Mouse (Mus musculus) heart, adult 11 months (tissue): ENCODE results near the gene Pisd.
"Not testable (repeated sequence)": the region's sequence is repeated elsewhere in the genome, so short reads cannot be mapped to it uniquely, and the experiment has no call there.

Experiments used
- DNase-seq: peaks from one replicate; pipeline ENCODE4 v3.0.0; 2022

Gene Pisd

DNA sequence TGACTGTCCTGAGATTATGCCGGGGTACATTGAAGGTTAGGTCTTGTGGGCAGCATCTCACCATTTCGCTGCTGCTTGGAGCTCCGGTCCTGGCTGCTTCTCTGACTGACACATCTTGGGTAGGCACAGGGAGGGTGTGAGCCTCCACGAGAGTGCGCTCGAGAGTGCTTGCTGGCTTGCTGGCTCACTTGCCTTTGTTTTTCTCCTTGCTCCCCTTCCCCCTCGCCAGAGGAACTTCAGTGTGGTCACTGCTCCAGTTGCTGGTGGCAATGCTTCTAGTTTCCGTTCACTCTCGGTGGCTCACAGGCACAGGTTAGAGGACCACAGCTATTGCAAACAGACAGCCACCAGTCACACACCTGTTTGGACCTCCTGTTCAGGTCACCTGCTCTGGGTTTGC lies 43.3 kb downstream of the Pisd start:
- DNase-seq = peak; percentile 91

DNA sequence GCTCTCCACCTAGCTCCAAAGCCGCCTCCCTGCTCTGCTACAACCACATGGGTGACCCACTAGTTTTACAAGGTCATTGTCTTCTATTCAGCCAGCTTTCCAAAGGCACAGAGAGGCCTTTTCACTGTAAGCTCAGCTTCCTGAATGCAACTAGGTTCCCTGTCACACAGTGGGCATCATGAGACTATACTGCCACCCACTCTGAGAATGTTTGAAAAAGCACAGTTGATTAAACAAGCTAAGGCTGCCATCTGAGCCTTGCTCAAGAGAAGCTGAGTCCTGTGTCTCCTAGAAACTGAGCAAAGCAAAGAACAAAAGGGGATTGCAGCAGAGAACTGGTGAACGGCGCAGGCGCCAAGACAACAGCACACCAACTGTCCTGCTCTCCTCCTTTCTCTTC lies 44.1 kb downstream of the Pisd start:
- not testable (repeated sequence) for DNase-seq

DNA sequence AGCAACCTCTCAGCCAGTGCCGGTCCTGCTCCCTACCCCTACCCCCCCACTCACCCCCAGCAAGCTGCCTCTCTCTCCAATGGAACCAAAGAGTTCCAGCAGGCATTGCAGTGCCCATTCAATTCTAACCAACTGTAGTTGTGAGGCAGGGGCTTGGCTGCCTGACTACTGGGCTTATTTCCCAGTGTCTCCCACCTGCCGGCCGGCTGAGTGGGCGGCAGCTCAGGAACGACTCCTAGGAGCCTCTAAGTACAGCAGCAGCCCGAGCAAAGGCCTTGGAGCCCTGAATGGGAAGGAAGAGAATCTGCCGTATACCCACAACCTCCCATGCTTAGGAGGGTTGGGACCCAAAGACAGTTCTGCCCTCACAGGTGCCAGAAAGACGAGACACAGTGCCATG lies 44.6 kb downstream of the Pisd start:
- not testable (repeated sequence) for DNase-seq

DNA sequence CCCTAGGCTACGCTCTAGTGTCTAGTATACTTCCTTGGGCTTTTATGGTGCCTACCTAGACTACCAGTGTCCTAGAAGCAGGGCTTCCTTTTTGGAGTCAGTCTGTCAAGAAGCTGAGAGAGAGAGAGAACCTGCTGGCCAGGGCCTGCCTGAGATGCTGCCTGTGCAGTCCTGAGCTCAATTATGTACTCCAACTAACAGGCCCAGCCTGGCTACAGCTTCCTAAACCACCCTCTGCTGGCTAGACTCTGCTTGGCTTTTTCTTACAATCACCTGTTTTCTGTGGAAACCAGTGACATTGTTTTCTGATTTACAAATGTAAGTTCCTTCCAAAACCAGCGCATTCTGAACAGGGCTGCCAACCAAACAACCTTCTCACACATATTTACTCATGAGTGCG lies 45.3 kb downstream of the Pisd start:
- no peak for DNase-seq

DNA sequence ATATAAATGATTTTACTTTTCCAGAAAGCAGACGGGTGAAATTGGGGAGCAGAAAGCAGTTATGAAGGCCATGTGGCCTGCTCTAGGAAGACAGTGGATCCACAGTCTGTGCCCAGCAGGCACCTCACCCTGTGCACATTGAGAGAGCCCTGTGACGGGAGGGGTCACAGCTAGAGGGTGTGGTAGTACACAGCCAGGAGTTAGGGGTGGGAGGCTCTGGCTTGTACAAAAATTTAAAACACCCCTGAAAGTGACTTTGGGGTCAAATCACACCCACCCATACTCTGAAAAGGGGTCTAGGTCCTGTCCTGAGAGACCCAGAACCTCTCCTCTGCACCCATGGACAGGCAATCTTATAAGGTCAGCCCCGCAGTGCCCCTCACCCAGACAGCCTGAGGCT lies 48.7 kb downstream of the Pisd start:
- DNase-seq = not testable (repeated sequence)

DNA sequence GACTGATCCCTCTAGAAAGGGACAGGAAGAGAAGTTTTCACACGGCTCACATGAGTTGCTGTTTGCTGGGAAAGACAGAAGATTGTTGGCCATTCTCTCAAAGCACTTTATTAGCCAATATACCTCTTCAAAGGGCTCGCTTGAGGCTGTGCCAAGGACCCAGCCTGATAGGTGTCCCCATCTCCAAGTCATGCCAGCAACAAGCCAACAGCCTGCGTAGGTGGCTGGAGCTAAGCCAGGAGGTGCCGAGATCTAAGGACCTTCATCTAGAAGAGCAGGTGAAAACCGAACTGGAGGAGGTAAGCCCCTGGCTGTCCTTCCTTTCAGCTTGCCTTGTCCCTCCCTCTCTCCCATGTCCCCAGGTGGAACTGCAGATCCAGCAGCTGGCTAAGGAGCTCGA lies 49.7 kb downstream of the Pisd start:
- no peak for DNase-seq

DNA sequence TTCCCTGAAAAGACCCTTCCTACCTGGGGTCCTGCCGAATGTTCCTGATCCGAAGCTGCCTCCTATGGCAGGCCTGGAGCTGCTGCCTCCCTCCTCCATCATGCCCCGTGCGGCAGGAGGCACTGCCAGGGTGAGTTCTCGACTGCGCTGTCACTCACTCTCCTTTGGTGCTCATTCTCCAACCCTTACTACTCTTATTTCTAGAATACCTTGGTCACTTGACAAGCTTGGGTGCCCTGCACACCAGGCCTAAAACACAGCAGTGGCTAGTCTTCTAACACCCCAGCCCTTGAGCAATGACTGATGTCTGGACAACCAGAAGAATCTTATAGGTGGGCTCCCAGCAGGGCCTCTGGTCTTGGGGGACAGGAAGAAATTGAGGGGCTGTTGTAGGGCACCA lies 51.6 kb downstream of the Pisd start:
- DNase-seq = not testable (repeated sequence)

DNA sequence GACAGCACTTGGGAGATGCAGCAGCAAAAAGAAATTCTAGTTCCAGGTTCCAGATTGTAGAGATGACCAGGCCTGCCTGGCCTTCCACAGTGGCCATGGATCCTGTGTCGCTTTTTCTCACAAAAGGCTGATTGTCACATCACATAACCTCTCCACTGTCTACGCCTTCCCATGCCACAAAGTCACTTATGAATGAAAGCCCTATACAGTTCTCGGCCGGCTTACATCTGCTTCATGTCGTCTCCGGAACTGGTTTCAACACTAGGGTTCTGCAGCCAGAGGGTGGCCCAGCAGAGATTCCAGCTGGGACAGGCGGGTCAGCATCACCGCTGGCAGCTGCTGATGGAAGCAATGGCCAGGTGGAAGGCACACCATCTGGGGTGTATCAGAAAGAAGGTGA lies 56.6 kb downstream of the Pisd start:
- peak; percentile 83 for DNase-seq

DNA sequence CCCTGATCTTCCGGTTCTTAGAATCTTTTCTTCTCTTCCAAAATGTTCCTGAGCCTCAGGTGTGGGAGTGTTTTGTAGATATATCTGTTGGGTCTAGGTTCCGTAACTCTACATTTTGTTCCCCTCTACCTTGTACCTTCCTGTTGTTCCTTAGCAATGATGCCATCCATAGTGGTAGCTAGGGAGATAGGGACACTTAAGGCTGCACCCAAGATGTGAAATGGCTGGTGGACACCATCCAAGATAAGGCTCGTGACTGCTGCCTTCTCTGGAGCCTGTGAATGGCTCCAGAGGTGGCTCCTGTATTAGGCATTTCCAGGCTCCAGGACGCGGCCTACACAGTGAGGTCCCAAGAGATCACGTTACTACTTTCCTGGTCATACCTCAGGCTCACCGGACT lies 57.1 kb downstream of the Pisd start:
- peak; percentile 55 for DNase-seq

DNA sequence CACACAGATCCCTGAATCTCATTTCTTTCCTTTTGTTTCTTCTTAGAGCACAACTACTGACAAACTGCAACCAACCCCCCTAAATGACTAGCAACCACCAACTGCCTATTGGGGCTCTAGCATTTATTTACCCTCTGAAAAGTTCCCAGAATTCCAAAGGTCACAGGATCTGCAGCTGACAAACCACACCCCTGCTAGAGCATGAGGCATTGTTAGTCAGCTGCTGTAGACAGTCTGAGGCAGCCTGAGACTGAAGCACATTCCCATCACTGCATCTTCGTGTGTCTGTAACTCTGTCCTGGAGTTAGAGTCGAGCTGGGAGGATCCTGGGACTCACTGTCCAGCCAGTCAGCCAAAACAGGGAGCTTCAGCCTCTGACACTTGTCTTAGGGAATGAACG lies 60.0 kb downstream of the Pisd start:
- peak; percentile 52 for DNase-seq

DNA sequence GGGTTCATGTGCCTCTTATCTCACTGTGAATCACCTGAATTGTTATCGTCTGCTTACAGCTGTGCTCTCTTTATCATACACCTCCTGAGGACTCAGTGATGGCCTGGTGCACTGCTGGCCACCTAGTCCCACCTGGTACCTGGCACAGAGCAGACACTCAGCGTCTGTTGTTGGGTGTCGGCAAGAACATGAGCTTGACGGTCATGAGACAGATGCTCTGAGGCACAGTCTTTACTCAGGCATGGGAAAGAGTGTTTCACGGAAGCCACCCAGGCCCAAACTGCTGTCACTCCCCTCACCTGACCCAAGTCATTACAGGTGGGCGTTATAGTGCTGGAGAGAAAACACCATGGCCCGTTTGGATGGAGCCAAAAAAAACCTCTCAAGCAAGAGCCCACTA lies 61.5 kb downstream of the Pisd start:
- no peak for DNase-seq

DNA sequence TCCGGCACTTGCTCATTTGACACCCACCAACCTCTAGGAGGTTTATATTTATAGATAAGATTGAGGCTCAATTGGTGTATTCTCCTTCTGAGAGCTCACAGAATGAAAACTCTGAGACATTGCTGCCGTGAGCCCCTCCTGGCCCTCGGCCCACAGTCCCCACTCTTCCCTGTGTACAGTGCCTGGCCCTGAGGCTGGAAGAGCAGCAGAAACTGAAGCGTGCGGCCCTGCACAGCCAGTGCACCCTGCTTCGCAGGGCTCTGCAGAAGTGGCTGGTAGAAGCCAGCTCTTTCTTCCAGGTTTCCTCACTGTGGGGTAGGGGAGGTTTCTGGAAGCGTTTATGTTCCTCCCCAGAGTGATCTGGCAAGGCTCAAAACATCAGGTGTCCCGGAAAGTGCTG lies 62.7 kb downstream of the Pisd start:
- peak; percentile 85 for DNase-seq

DNA sequence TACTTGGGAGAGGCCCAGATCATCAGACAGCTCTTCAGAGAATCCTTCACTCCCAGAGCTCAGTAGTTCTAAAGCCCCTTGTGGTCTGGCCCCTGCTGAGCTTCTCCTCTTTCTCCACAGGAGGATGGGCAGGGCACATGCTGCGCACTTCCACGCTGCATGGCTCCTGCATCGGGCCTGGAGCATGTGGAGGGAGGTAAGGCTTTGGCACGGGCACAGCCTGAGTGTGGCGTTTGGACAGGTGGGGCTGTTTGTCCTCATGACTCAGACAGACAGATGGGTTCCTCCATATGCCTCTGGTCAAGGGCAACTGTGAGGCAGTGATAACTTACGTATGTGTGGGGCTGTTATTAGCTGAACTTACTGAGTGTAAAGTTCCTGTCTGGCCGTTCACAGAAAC lies 63.2 kb downstream of the Pisd start:
- DNase-seq = no peak

DNA sequence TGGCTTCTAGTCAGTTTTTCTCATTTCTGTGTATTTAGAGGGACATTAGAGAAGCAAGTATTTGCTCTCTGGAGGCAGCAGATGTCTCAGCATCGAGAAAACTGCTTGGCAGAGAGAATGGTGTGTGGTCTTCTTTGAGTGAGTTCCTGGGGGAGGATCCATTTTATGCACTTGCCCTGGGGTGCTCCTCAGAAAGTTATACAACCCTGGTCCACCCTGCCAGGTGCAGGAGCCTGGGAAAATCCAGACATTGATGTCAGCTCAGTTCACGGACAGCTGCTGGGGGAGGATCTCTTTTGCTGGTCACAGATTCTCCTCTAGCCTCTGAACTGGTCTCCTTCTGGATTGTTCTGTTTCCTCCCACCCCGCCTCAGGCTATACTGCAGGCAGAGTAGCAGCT lies 64.1 kb downstream of the Pisd start:
- DNase-seq = no peak

DNA sequence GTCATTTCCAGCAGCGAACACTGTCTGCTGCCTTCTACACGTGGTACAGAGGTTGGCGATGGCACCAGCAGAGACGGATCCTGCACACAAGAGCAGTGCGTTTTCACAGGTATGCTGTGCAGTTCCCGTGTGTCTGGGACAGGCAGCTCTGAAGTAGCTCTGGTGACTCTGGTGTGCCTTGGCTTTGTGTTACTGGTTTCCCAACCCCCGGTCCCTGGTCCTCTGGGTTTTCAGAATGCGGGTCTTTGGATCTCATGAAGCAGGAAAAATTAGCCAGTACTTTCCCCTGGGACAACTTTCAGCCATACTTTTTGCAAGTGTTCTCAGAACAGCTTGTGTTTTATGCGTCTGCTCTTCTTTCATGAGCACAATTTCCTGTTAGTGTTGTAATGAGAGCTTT lies 65.0 kb downstream of the Pisd start:
- peak; percentile 75 for DNase-seq

DNA sequence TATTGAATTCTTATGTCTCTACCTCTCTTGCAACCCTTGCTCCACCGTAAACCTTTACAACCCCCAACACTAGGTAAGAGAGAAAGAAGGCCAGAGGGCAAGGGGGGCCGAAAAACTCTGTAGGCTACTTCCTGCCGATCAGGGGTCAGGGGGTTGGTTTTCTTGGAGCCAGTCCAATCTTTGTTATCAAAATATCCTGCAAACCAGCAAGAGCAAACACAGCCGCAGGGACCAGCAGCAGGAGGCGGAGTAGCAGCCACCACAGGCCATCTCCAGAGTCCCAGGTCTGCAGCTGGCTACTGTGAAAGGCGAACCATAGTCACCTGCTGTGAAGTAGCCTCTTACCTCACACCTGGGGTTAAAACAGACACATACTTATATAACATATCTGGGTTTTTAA lies 66.5 kb downstream of the Pisd start:
- peak; percentile 70 for DNase-seq

DNA sequence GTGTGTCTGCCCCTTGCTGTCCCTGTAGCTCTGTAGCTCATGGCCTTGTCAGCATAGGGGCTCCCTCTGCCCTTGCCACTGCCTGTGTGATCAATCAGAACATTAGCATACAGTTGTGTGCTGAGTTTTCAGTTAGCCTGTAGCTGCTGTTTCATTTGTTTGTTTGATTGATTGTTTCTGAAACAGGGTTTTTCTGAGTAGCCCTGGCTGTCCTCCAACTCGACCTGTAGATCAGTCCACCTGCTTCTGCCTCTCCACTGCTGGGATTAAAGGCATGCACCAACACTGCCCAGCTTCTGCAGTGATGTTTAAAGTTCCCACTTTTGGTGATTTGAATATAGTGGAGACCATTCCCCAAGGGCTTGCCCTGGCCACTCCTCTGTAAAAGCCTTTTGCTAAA lies 67.7 kb downstream of the Pisd start:
- no peak for DNase-seq

DNA sequence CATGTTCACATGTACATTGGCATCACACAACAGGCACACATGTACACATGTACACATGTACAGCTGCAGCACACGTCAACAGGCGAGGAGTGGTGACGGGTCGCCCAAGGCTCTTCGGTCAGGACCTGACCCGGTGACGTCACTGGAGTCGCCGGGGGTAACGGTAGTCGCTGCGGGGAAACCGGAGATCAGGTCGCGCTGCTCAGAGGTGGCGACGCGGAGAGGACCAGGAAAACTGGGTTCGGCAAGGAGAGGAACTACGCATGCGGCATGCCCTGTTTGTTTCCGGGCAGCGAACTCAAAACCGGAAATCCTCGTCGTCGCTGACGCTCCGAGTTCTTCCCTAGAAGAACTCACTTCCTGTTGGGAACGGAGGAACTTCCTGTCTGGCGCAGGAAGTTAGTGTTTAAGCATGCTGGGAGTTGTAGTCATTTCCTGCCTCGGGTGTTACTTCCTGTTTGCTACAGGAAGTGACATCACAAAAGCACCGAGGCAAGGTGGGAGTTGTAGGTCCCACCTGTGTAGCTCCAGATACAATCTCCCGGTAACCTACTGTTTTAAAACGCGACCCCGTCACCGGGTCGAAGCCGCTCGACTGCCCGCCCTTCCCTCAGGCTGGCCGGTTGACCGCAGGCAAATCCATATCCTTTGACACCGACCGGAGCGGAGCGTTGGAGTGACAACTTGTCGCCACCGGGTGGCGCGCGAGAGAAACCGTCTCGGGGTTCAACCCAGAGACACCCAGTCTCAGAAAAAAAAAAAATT lies 71.6 kb downstream of the Pisd start:
- peak; percentile 99 for DNase-seq

DNA sequence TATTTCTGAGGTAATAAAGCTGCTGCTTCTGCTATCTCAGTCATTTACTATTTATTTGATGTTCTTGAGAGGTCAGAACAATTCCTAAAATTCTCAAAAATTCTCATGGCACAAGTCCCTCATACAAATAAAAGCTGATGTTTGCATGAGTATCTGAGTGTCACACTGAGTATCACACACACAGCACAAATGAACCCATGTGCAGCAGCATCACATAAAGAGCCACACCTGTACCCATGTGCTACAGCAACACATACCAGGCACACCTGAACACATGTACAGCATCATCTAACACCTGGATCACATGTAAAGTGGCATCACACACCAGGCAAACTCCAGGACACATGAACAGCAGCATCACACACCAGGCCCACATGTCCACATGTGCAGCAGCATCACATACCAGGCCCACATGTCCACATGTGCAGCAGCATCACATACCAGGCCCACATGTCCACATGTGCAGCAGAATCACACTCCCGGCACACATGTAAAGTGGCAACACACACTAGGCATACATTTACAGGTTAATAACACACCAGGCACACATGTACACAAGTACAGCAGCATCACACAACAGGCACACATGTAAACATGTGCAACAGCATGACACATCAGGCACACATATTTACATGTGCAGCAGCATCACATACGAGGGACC lies 72.3 kb downstream of the Pisd start:
- DNase-seq = peak; percentile 91

DNA sequence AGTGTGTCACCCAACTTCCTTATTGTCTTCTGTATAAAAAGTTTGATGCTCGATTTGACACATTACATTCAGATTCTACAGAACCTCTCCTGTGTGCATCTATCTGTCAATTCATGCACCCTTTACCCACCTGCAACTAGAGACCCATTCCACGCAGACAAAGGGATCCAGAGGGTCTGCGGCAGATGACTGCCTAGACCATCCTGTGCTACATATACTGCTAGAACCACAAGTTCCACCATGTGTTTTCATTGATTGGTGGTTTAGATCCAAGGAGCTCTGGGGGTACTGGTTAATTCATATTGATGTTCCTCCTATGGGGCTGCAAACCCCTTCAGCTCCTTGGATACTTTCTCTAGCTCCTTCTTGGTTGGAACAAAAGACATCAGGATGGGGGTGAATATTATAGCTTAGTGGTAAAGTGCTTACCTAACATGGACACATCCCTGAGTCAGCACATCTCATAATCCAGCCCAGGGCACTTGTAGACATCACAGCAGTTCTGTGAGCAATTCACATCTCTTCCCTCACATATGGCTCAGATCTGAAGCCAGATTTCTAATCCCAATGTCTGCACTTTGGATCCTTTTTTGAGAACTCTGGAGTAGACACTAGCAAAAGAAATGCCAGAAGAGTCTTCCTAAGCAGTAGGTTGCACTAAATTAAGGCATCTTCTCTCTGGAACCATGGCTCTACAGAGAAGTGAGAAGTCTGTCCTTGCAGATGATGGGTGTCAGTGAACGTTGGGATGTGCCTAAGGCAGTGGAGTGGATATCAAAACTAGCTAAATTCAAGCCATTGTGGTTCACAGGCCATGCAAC lies 73.0 kb downstream of the Pisd start:
- no peak for DNase-seq

DNA sequence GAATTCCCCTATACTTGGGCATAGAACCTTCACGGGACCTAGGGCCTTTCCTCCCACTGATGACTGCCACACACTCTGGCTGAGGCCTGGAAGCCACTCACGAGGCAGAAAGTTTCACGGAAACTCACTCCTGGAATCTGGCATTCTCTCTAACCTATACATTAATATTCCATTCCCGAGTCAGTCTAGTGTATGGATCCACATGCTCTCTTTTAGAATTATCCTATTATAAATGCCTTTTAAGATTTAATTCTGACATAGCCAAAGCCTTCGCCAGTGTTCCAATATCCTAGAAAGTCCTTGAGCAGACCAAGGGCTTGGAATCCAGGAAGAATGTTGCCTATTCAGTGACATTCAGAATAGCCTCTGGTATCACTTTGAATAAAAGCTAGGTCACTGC lies 74.0 kb downstream of the Pisd start:
- peak; percentile 41 for DNase-seq

DNA sequence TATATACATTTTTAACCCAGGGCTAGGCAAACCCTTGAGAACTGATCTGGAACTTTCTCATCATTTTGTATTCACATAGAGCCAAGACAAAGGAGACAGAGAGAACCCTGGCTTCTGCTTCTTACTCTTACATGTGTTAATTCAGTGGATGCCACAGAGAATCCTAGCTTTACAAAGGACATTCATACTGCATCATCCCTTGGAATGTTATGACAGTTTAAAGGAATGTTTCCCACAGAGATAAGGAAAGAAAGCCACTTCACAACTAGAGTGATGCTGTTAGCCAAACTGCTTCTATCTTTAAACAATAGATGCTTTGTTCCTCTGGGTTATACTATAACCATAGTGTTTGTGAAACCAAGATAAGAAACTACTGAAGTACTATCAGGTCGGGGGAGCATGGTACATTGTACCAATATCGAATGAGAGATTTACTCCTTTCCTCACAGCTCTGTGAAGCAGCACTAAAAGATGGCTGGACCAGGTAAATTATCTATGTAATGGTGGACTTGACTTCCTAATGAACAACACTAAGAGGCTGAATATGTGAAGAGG lies 79.1 kb downstream of the Pisd start:
- DNase-seq = no peak

DNA sequence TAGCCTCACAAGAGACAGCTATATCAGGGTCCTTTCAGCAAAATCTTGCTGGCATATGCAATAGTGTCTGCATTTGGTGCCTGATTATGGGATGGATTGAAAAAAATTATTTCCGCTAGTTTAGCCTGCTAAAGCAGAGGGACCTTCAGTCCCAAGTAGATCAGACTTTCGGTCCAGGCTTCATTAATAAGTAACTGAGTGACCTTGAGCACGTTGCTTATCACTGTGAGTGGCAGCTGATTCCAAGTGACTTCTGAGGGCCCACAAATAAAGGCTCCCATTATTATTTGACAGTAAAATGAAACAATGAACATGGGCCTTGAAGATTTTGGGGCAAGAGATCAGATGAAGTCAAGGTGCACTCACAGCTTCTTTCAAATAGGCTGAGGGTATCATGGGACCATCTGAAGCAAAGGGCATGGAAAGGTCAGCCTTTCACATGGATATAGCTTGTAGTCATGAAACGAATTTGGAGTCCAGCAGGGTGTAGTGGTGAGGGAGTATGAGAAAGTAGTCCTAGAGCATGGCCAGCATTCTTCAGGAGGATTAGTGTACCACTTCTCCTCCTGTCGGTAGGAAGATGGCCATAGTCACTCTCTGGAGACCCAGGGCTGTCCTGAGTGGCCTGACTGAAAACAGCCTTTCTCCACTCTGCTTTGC lies 88.1 kb downstream of the Pisd start:
- DNase-seq = peak; percentile 40
